Mouse (Mus musculus) adrenal gland, adult 18-20 months (tissue): ENCODE data around the gene Suds3. TPM values are rescaled to one million over a fixed set of nuclear protein-coding genes. Genes with fewer than 3 reads are reported as not detected.

ENCODE experiments used
- DNase-seq, 2 experiments: peaks; one replicate each; pipeline ENCODE4 v3.0.0; 2021 to 2022; ENCODE audit warnings: low spot score in 2 of 2
- total RNA-seq, 2 experiments: library from RNA; stranded (reverse); gene quantifications; 1 replicate in 1 of 2; 2 replicates in 1 of 2; pipeline ENCODE4 v1.2.3; 2021

Suds3 gene
- total RNA-seq, 2 experiments from 2014 or later = 103 to 120 TPM

GRCm38 (mm10) chr5:117060484-117061130, 55.3 kb downstream of the Suds3 start:
- no peak for DNase-seq

- DNase-seq = no peak
Observed at GRCm38 (mm10) chr5:117049940-117050339, 66.0 kb downstream of the Suds3 start.

GRCm38 (mm10) chr5:117045101-117045500, 70.8 kb downstream of the Suds3 start:
- no peak for DNase-seq

GRCm38 (mm10) chr5:117042661-117043060, 73.3 kb downstream of the Suds3 start:
- no peak for DNase-seq

Other genes starting within 250 kb of the Suds3 start
- 10 to 100 TPM; 33.0 to 35.9 TPM for gene Taok3, start 4.0 kb upstream of the Suds3 start, total RNA-seq
- 1,000 to 10,000 TPM; 1,102 to 1,483 TPM for gene Pebp1, start 171.5 kb upstream of the Suds3 start, total RNA-seq
- gene Vsig10, start 203.0 kb upstream of the Suds3 start, total RNA-seq = 10 to 100 TPM; 11.3 to 16.2 TPM
- gene Wsb2, start 241.2 kb upstream of the Suds3 start, total RNA-seq = 100 to 1,000 TPM; 126 to 138 TPM